Mouse (Mus musculus): ENCODE data around the gene Kyat1.

- TF ChIP-seq ZNF384 (IDR thresholded peaks at IDR 0.05; ENCODE audit: low read depth, low read length) = no peak
- TF ChIP-seq MAFK (IDR thresholded peaks at IDR 0.05; ENCODE audit: insufficient read depth, low read depth, low read length) = no peak
- no peak for TF ChIP-seq HCFC1 (IDR thresholded peaks at IDR 0.05; ENCODE audit: borderline replicate concordance, insufficient read depth, low read length)
- TF ChIP-seq CHD2 (IDR thresholded peaks at IDR 0.05; ENCODE audit: low read depth, low read length) = no peak
Measured at GRCm38 (mm10) chr2:30136458-30136857, 69.2 kb downstream of the Kyat1 start.
